Mouse (Mus musculus) MEL (cell line): Measurements from ENCODE around the gene Traf3ip2. TPM values are rescaled to one million over a fixed set of nuclear protein-coding genes. Genes with fewer than 3 reads are reported as not detected.

Source experiments
- DNase-seq: peaks from one replicate; pipeline ENCODE4 v3.0.0; 2011; ENCODE audit warnings: low read depth, low spot score
- H3K27ac ChIP-seq: 2 replicates; pipeline ENCODE4 v1.5.1; 2012; ENCODE audit warnings: low read depth, mild to moderate bottlenecking, control low read depth, low read length, moderate library complexity; ENCODE audit not compliant: control insufficient read depth
- H3K27me3 ChIP-seq, 2 experiments: fragments of 150-350 bp in 1 of 2; sonication (generic) in 1 of 2; 2 replicates each; pipeline ENCODE4 v1.6.1; 2012; ENCODE audit warnings: low read length in 2 of 2, mild to moderate bottlenecking in 2 of 2, improper control_type of control experiment in 1 of 2, moderate library complexity in 1 of 2; ENCODE audit not compliant: insufficient read depth in 2 of 2, control insufficient read depth in 1 of 2
- H3K36me3 ChIP-seq, 2 experiments: 2 replicates each; pipeline ENCODE4 v1.6.1; 2012 to 2014; ENCODE audit warnings: low read length in 2 of 2, improper control_type of control experiment in 1 of 2, inconsistent platforms in 1 of 2, mild to moderate bottlenecking in 1 of 2; ENCODE audit not compliant: insufficient read depth in 2 of 2, control insufficient read depth in 1 of 2
- H3K4me1 ChIP-seq, 2 experiments: fragments of 150-350 bp in 1 of 2; sonication (generic) in 1 of 2; 2 replicates each; pipeline ENCODE4 v1.6.1; 2012; ENCODE audit warnings: low read length in 2 of 2, improper control_type of control experiment in 1 of 2, mild to moderate bottlenecking in 1 of 2; ENCODE audit not compliant: insufficient read depth in 2 of 2, control insufficient read depth in 1 of 2
- H3K4me3 ChIP-seq, 2 experiments: fragments of 150-350 bp in 1 of 2; sonication (generic) in 1 of 2; 2 replicates each; pipeline ENCODE4 v1.5.1; 2012; ENCODE audit warnings: low read depth in 2 of 2, low read length in 2 of 2, mild to moderate bottlenecking in 2 of 2, moderate library complexity in 2 of 2, control low read depth in 1 of 2, improper control_type of control experiment in 1 of 2; ENCODE audit not compliant: control insufficient read depth in 1 of 2, insufficient read depth in 1 of 2
- H3K79me2 ChIP-seq: 2 replicates; pipeline ENCODE4 v1.6.1; 2012; ENCODE audit warnings: mild to moderate bottlenecking, low read length, moderate library complexity; ENCODE audit not compliant: control insufficient read depth, poor library complexity, insufficient read depth
- H3K9ac ChIP-seq: 2 replicates; pipeline ENCODE4 v1.6.1; 2012; ENCODE audit warnings: low read depth, mild to moderate bottlenecking, control low read depth, low read length, moderate library complexity; ENCODE audit not compliant: control insufficient read depth, poor library complexity, severe bottlenecking
- H3K9me3 ChIP-seq: fragments of 150-350 bp; sonication (generic); replicated peaks from 2 replicates; pipeline ENCODE4 v1.6.1; 2012; ENCODE audit warnings: mild to moderate bottlenecking, low read length, improper control_type of control experiment, moderate library complexity; ENCODE audit not compliant: insufficient read depth
- ELF1 ChIP-seq: IDR thresholded peaks from 2 replicates; pipeline ENCODE4 v1.6.1; 2014; ENCODE audit warnings: low read depth, mild to moderate bottlenecking, inconsistent platforms, low read length, improper control_type of control experiment, moderate library complexity
- EP300 ChIP-seq, 2 experiments: IDR thresholded peaks; 2 replicates each; pipeline ENCODE4 v1.6.1; 2011; ENCODE audit warnings: improper control_type of control experiment in 2 of 2, low read length in 2 of 2, low read depth in 1 of 2, mild to moderate bottlenecking in 1 of 2
- GATA1 ChIP-seq: IDR thresholded peaks from 2 replicates; pipeline ENCODE4 v1.6.1; 2011; ENCODE audit warnings: low read depth, low read length, improper control_type of control experiment
- JUND ChIP-seq: IDR thresholded peaks from 2 replicates; pipeline ENCODE4 v1.6.1; 2011; ENCODE audit warnings: low read depth, mild to moderate bottlenecking, improper control_type of control experiment, low read length
- KAT2A ChIP-seq: conservative IDR thresholded peaks from 2 replicates; pipeline ENCODE4 v1.6.1; 2012; ENCODE audit warnings: low read depth, low read length, improper control_type of control experiment, inconsistent platforms
- MAZ ChIP-seq: IDR thresholded peaks from 2 replicates; pipeline ENCODE4 v1.6.1; 2012; ENCODE audit warnings: low read depth, mild to moderate bottlenecking, inconsistent platforms, low read length, improper control_type of control experiment
- NELFE ChIP-seq: IDR thresholded peaks from 2 replicates; pipeline ENCODE4 v1.6.1; 2011; ENCODE audit warnings: low read depth, low read length, improper control_type of control experiment
- POLR2A ChIP-seq, 2 experiments: IDR thresholded peaks; 2 replicates each; pipeline ENCODE4 v1.6.1; 2011 to 2012; ENCODE audit warnings: low read length in 2 of 2, mild to moderate bottlenecking in 2 of 2, control low read depth in 1 of 2, improper control_type of control experiment in 1 of 2, low read depth in 1 of 2, moderate library complexity in 1 of 2; ENCODE audit not compliant: control insufficient read depth in 1 of 2, insufficient read depth in 1 of 2, poor library complexity in 1 of 2
- POLR2AphosphoS2 ChIP-seq: IDR thresholded peaks from 2 replicates; pipeline ENCODE4 v1.6.1; 2011; ENCODE audit warnings: low read length, improper control_type of control experiment
- RAD21 ChIP-seq: IDR thresholded peaks from 2 replicates; pipeline ENCODE4 v1.6.1; 2011; ENCODE audit warnings: mild to moderate bottlenecking, low read depth, low read length, improper control_type of control experiment
- RCOR1 ChIP-seq: IDR thresholded peaks from 2 replicates; pipeline ENCODE4 v1.6.1; 2012; ENCODE audit warnings: low read depth, mild to moderate bottlenecking, inconsistent platforms, low read length, improper control_type of control experiment
- TAL1 ChIP-seq: IDR thresholded peaks from 2 replicates; pipeline ENCODE4 v1.6.1; 2012; ENCODE audit warnings: mild to moderate bottlenecking, inconsistent platforms, low read length, moderate library complexity, mixed read lengths
- TBP ChIP-seq: IDR thresholded peaks from 2 replicates; pipeline ENCODE4 v1.8.0; 2011; ENCODE audit warnings: low read depth, low read length, improper control_type of control experiment
- TCF12 ChIP-seq: IDR thresholded peaks from 2 replicates; pipeline ENCODE4 v1.6.1; 2014; ENCODE audit warnings: low read depth, mild to moderate bottlenecking, inconsistent platforms, low read length, improper control_type of control experiment, moderate library complexity
- USF2 ChIP-seq, 2 experiments: IDR thresholded peaks; 2 replicates each; pipeline ENCODE4 v1.6.1; 2011 to 2012; ENCODE audit warnings: improper control_type of control experiment in 2 of 2, low read length in 2 of 2, borderline replicate concordance in 1 of 2, inconsistent platforms in 1 of 2, low read depth in 1 of 2, mild to moderate bottlenecking in 1 of 2; ENCODE audit not compliant: insufficient read depth in 1 of 2
- ZC3H11A ChIP-seq: IDR thresholded peaks from 2 replicates; pipeline ENCODE4 v1.6.1; 2012; ENCODE audit warnings: low read depth, mild to moderate bottlenecking, inconsistent platforms, low read length, improper control_type of control experiment
- ZKSCAN1 ChIP-seq: IDR thresholded peaks from 2 replicates; pipeline ENCODE4 v1.6.1; 2012; ENCODE audit warnings: low read depth, mild to moderate bottlenecking, inconsistent platforms, low read length, improper control_type of control experiment, moderate library complexity
- ZMIZ1 ChIP-seq: IDR thresholded peaks from 2 replicates; pipeline ENCODE4 v1.6.1; 2012; ENCODE audit warnings: low read depth, mild to moderate bottlenecking, inconsistent platforms, low read length, improper control_type of control experiment, moderate library complexity
- ZNF384 ChIP-seq: IDR thresholded peaks from 2 replicates; pipeline ENCODE4 v1.6.1; 2012; ENCODE audit warnings: low read depth, mild to moderate bottlenecking, inconsistent platforms, low read length, improper control_type of control experiment
- polyA plus RNA-seq, 2 experiments: library from polyadenylated mRNA; stranded (reverse) in 1 of 2; unstranded in 1 of 2; fragments of >175 nt in 1 of 2; fragments of >200 nt in 1 of 2; gene quantifications; 2 replicates each; pipeline versions ENCODE4 v1.2.1 to v1.2.4; 2012; ENCODE audit warnings: low replicate concordance in 2 of 2, low read depth in 1 of 2; ENCODE audit not compliant: insufficient read length in 2 of 2, insufficient read depth in 1 of 2, missing spikeins in 1 of 2
- total RNA-seq: library from RNA; depleted of rRNA; stranded (reverse); fragments of 300-350 nt; gene quantifications from 2 replicates; pipeline ENCODE4 v1.2.3, GENCODE M21; 2012

Traf3ip2 gene
- total and polyA plus RNA-seq, 3 experiments, result 1.3 to 3.0 TPM; not detected in 1

DNA sequence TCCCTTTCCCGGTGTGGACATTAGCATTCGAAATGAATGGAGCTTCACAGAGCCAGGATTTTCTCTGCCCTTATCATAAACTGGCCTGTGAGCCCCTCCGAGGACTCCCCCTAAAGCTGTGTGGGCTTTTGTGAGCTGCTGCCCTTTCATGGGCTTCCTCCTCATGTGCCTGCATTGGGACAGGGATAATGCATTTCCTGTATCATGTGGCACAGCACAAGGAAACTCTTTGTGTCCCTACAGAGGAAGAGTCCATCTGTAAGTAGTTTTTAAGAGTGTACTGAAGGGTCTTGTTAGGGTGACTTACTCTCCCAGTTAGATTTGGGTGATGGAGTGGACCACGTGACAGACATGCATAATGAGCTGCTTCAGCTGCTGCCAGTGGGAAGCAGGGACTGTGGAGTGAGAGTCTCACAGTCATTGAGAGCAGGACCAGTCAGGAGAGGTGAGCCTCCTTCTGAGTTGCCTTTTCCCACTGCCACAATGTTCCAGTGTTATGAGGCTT is 59.9 kb downstream of the Traf3ip2 start:
- no peak for DNase-seq
- no peaks in the 10 kb centered on the region for H3K27me3 ChIP-seq
- no peak overlapping the region for H3K27ac ChIP-seq
- TF ChIP-seq ZMIZ1, result no peak
- no peak for TF ChIP-seq RCOR1
- TF ChIP-seq EP300 (IDR thresholded peaks at IDR 0.05; ENCODE audit: low read depth in 1 of 2, low read length in 2 of 2), result no peak
- no peak for TF ChIP-seq ELF1
- no peak for TF ChIP-seq TBP
- TF ChIP-seq ZNF384, result no peak
- no peak for TF ChIP-seq RAD21
- TF ChIP-seq POLR2A (IDR thresholded peaks at IDR 0.05; ENCODE audit: control insufficient read depth in 1 of 2, insufficient read depth in 1 of 2, low read depth in 1 of 2, low read length in 2 of 2, poor library complexity in 1 of 2), result no peak
- no peak for TF ChIP-seq MAZ
- TF ChIP-seq POLR2AphosphoS2, result no peak
- TF ChIP-seq TCF12, result no peak
- no peak for TF ChIP-seq JUND
- TF ChIP-seq ZC3H11A, result no peak
- no peak for TF ChIP-seq NELFE
- no peak for TF ChIP-seq USF2 (IDR thresholded peaks at IDR 0.05; ENCODE audit: borderline replicate concordance in 1 of 2, insufficient read depth in 1 of 2, low read depth in 1 of 2, low read length in 2 of 2)
- TF ChIP-seq GATA1, result no peak
- no peak for TF ChIP-seq KAT2A
- no peak for TF ChIP-seq TAL1
- no peak overlapping the region for H3K9ac ChIP-seq
- no peaks in the 10 kb centered on the region for H3K9me3 ChIP-seq
- H3K4me1 ChIP-seq, result no peaks in the 10 kb centered on the region
- H3K4me3 ChIP-seq, result no peak overlapping the region
- no peaks in the 10 kb centered on the region for H3K36me3 ChIP-seq
- no peaks in the 10 kb centered on the region for H3K79me2 ChIP-seq

DNA sequence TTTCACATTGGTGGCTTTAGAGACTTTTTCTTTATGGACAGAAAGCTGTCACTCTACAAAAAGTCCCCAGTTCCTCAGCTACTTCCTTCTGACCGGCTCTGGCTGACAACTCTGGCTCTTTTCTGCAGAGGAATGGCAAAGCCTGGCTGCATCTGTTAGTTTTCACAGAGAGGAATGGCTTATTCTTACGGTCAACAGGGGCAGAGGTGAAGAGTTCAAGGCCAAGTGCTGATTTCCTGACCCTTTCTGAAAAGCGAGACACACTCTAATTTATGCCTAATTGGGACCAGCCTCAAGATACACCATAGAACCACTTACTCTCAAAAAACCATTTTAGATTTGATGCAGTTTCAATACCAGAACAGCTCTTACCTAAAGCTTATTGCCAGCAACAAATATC is 61.4 kb downstream of the Traf3ip2 start:
- no peaks in the 10 kb centered on the region for H3K4me1 ChIP-seq
- no peak overlapping the region for H3K9ac ChIP-seq
- no peak overlapping the region for H3K4me3 ChIP-seq
- H3K27me3 ChIP-seq, result no peaks in the 10 kb centered on the region
- H3K79me2 ChIP-seq, result no peaks in the 10 kb centered on the region
- H3K9me3 ChIP-seq, result no peaks in the 10 kb centered on the region
- DNase-seq, result no peak
- TF ChIP-seq ZKSCAN1, result no peak
- H3K27ac ChIP-seq, result no peak overlapping the region
- no peaks in the 10 kb centered on the region for H3K36me3 ChIP-seq
